8 mouse cellular contexts compared by ENCODE assay signal in the genomic region with DNA sequence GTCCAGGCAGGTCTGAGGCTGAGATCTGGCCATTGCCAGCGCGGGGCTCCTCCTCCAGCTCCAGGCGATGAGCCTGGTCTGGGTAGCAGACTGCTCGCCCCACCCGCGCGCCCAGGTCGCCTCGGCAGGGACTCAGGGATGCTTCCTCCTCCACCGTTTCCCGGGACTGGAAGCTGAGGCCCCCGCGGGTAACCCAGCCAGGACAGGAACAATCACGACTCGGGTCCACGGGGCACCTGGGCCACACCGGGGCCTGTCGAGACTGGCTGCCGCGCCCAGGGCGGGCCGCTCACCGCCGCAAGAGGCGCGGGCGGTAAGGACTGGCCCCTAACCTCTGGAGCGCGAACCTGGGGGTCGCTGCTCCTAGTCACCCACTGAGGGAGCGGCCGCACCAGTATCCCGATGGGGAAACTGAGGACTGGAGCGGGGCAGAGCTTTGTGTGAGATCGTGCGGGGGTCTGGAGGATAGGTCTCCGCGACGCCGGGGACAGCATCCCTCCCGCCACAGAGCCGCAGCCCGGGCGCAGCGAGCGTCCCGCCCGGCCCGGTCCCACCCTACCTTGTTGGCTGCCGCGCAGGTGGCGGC. TPM values are rescaled to one million over a fixed set of nuclear protein-coding genes. Genes with fewer than 3 reads are reported as not detected.
DNase-seq lines count a peak whose midpoint lies in the region; ATAC-seq and TF ChIP-seq lines count a peak whose summit lies in the region.

No protein-coding gene starts in this region.

- no peak for DNase-seq in frontal cortex, postnatal 25 days (ENCODE audit: low spot score in 2 of 2)
- DNase-seq in thymus, adult 2 months, result peak; percentile 19
- no peak for DNase-seq in thymus, postnatal 14 days
- peak; percentile 13 for DNase-seq in kidney, postnatal 0 days (ENCODE audit: low spot score)
- peak; percentile 49 for DNase-seq in midbrain, embryonic 10.5 days (ENCODE audit: low spot score)

- WGBS in thymus, adult 2 months, result 1% methylated on average over 52 of the region's 52 CpGs
- WGBS in kidney, postnatal 0 days, result under 1% methylated on average over 51 of the region's 52 CpGs
- WGBS in midbrain, embryonic 10.5 days, result under 1% methylated on average over 38 of the region's 52 CpGs

- no peak for TF ChIP-seq POLR2A in thymus, adult 2 months (IDR thresholded peaks at IDR 0.05; ENCODE audit: control insufficient read depth, extremely low read depth, insufficient read depth, low read length, poor library complexity)
- TF ChIP-seq POLR2A in embryonic fibroblast, embryonic 13.5 days (IDR thresholded peaks at IDR 0.05; ENCODE audit: low read depth, low read length), result no peak
- no peak for TF ChIP-seq POLR2A in testis, adult 2 months (IDR thresholded peaks at IDR 0.05; ENCODE audit: control insufficient read depth, low read depth, low read length)

- no peaks in the 10 kb centered on the region for H3K36me3 ChIP-seq in thymus, adult 2 months (ENCODE audit: control insufficient read depth, insufficient read depth, low read length)
- no peaks in the 10 kb centered on the region for H3K36me3 ChIP-seq in kidney, postnatal 0 days (ENCODE audit: insufficient read depth, low read length)
- no peaks in the 10 kb centered on the region for H3K36me3 ChIP-seq in midbrain, embryonic 10.5 days
- no peaks in the 10 kb centered on the region for H3K36me3 ChIP-seq in testis, adult 2 months (ENCODE audit: control insufficient read depth, insufficient read depth, low read length)

- H3K27me3 ChIP-seq in thymus, adult 2 months (ENCODE audit: control insufficient read depth, insufficient read depth, low read length), result peaks cover 7% of the 10 kb centered on the region
- peaks cover 20% of the 10 kb centered on the region for H3K27me3 ChIP-seq in kidney, postnatal 0 days (ENCODE audit: insufficient read depth, low read length)
- H3K27me3 ChIP-seq in midbrain, embryonic 10.5 days (ENCODE audit: low read depth, poor library complexity, severe bottlenecking), result peaks cover 92% of the 10 kb centered on the region
- no peaks in the 10 kb centered on the region for H3K27me3 ChIP-seq in testis, adult 2 months (ENCODE audit: control insufficient read depth, insufficient read depth, low read length)

- ATAC-seq in frontal cortex, adult (ENCODE audit: low TSS enrichment), result peak; percentile 31
- peak; percentile 29 for ATAC-seq in kidney, postnatal 0 days (replicated peaks; ENCODE audit: low FRiP score, low read depth)

- peak overlapping the region; percentile 42 for H3K4me3 ChIP-seq in thymus, adult 2 months (ENCODE audit: control insufficient read depth, insufficient read depth, low read length)
- H3K4me3 ChIP-seq in embryonic fibroblast, embryonic 13.5 days (ENCODE audit: insufficient read depth, low read length), result peak overlapping the region; percentile 47
- H3K4me3 ChIP-seq in kidney, postnatal 0 days (replicated peaks; ENCODE audit: low read depth, low read length), result peak overlapping the region; percentile 41
- H3K4me3 ChIP-seq in midbrain, embryonic 10.5 days, result peak overlapping the region; percentile 67
- H3K4me3 ChIP-seq in testis, adult 2 months (ENCODE audit: control insufficient read depth, low read depth, low read length), result peak overlapping the region; percentile 73

- peak overlapping the region; percentile 51 for H3K9ac ChIP-seq in kidney, postnatal 0 days (ENCODE audit: low read depth, low read length)

- TF ChIP-seq CTCF in thymus, adult 2 months (IDR thresholded peaks at IDR 0.05; ENCODE audit: borderline replicate concordance, control insufficient read depth, extremely low read depth, insufficient read depth, low read length, poor library complexity), result no peak
- TF ChIP-seq CTCF in embryonic fibroblast, embryonic 13.5 days (IDR thresholded peaks at IDR 0.05; ENCODE audit: borderline replicate concordance, insufficient read depth, low read length), result no peak
- TF ChIP-seq CTCF in kidney, postnatal 0 days (IDR thresholded peaks at IDR 0.05; ENCODE audit: low read depth), result no peak
- TF ChIP-seq CTCF in testis, adult 2 months (IDR thresholded peaks at IDR 0.05; ENCODE audit: control insufficient read depth, insufficient read depth, insufficient replicate concordance, low read depth, low read length), result no peak

- H3K4me1 ChIP-seq in thymus, adult 2 months (replicated peaks; ENCODE audit: control insufficient read depth, insufficient read depth, low read length), result peaks cover 23% of the 10 kb centered on the region
- no peaks in the 10 kb centered on the region for H3K4me1 ChIP-seq in embryonic fibroblast, embryonic 13.5 days (ENCODE audit: control insufficient read depth, insufficient read depth, low read length)
- 0 out of 2 replicates have a peak, but pooled peaks cover 6% of the 10 kb centered on the region for H3K4me1 ChIP-seq in kidney, postnatal 0 days (replicated peaks; ENCODE audit: insufficient read depth, low read length)
- peaks cover 20% of the 10 kb centered on the region for H3K4me1 ChIP-seq in midbrain, embryonic 10.5 days
- H3K4me1 ChIP-seq in testis, adult 2 months (ENCODE audit: control insufficient read depth, insufficient read depth, low read length), result peaks cover 14% of the 10 kb centered on the region

- no peaks in the 10 kb centered on the region for H3K9me3 ChIP-seq in kidney, postnatal 0 days (replicated peaks; ENCODE audit: low read length)
- H3K9me3 ChIP-seq in midbrain, embryonic 10.5 days (replicated peaks), result no peaks in the 10 kb centered on the region

- no peak overlapping the region for H3K27ac ChIP-seq in thymus, adult 2 months (ENCODE audit: control insufficient read depth, insufficient read depth, low read length)
- no peak overlapping the region for H3K27ac ChIP-seq in embryonic fibroblast, embryonic 13.5 days (ENCODE audit: insufficient read depth, low read length)
- 0 out of 2 replicates have a peak overlapping the region, but pooled peaks have one; percentile 19 for H3K27ac ChIP-seq in kidney, postnatal 0 days
- peak overlapping the region; percentile 70 for H3K27ac ChIP-seq in midbrain, embryonic 10.5 days (replicated peaks)
- no peak overlapping the region for H3K27ac ChIP-seq in testis, adult 2 months (ENCODE audit: control insufficient read depth, insufficient read depth, low read depth, low read length)

- H3K4me2 ChIP-seq in kidney, postnatal 0 days (ENCODE audit: low read length), result peak overlapping the region; percentile 79

RNA-seq across cellular contexts. Expression of gene Coro2a, which starts 0.7 kb away (rescaled TPM):
- 13.5 and 15.9 TPM in 2 replicates for polyA plus RNA-seq in thymus, adult 2 months (2012; rRNA removed)
- 0.81 and 0.82 TPM in 2 replicates for polyA plus RNA-seq in embryonic fibroblast, embryonic 13.5 days (2011; ENCODE audit: insufficient read length, low read depth, missing spikeins)
- polyA plus RNA-seq in kidney, postnatal 0 days (2015; fragmentation: Nextera tagmentation; extraction: Ambion mirVana), result 2.9 and 3.4 TPM in 2 replicates
- polyA plus RNA-seq in midbrain, embryonic 10.5 days (2016; fragmentation: Nextera tagmentation; extraction: Ambion mirVana), result 2.8 TPM in 2 replicates
- polyA plus RNA-seq in testis, adult 2 months (2012; rRNA removed), result 139 and 175 TPM in 2 replicates

RNA-seq across cellular contexts. Expression of gene Tbc1d2, which starts 48.7 kb away (rescaled TPM):
- polyA plus RNA-seq in thymus, adult 2 months (2012; rRNA removed), result 1.7 and 2.0 TPM in 2 replicates
- polyA plus RNA-seq in embryonic fibroblast, embryonic 13.5 days (2011; ENCODE audit: insufficient read length, low read depth, missing spikeins), result 5.6 and 9.5 TPM in 2 replicates
- 3.6 and 4.2 TPM in 2 replicates for polyA plus RNA-seq in kidney, postnatal 0 days (2015; fragmentation: Nextera tagmentation; extraction: Ambion mirVana)
- 0.65 and 0.76 TPM in 2 replicates for polyA plus RNA-seq in midbrain, embryonic 10.5 days (2016; fragmentation: Nextera tagmentation; extraction: Ambion mirVana)
- 6.9 and 10.7 TPM in 2 replicates for polyA plus RNA-seq in testis, adult 2 months (2012; rRNA removed)

Comparison
In these comparisons a context has a peak if more than half of its experiments do, and no peak if none do; other contexts are left out.
1. DNase-seq: peak in thymus, adult 2 months (single experiment), kidney, postnatal 0 days (single experiment) and midbrain, embryonic 10.5 days (single experiment); none in frontal cortex, postnatal 25 days (0 of 2) and thymus, postnatal 14 days (single experiment).
2. H3K27ac ChIP-seq: peak in kidney, postnatal 0 days (single experiment) and midbrain, embryonic 10.5 days (single experiment); none in thymus, adult 2 months (single experiment), embryonic fibroblast, embryonic 13.5 days (single experiment) and testis, adult 2 months (single experiment).
3. Peak in every context shown above with its lines, with median percentiles within 50 percentile points of each other: H3K4me3 ChIP-seq.